Mouse (Mus musculus) left cerebral cortex, postnatal 25 days (tissue): ENCODE data around the gene Slc6a19. TPM values are rescaled to one million over a fixed set of nuclear protein-coding genes. Genes with fewer than 3 reads are reported as not detected.

ENCODE experiments used
- DNase-seq, 2 experiments: peaks; one replicate each; pipeline ENCODE4 v3.0.0; 2022; ENCODE audit warnings: low spot score in 2 of 2, mixed read lengths in 1 of 2
- intact Hi-C: fragments of 180-260 bp; cut with DNase I; formaldehyde crosslinking; loops from one replicate; pipeline ENCODE4 v1.15.1; 2025
- total RNA-seq, 2 experiments: library from RNA; stranded (reverse); gene quantifications; 2 replicates each; pipeline ENCODE4 v1.2.3; 2021

The Slc6a19 gene
- total RNA-seq, 2 experiments from 2014 or later, result 0.18 TPM; not detected in 1

DNA sequence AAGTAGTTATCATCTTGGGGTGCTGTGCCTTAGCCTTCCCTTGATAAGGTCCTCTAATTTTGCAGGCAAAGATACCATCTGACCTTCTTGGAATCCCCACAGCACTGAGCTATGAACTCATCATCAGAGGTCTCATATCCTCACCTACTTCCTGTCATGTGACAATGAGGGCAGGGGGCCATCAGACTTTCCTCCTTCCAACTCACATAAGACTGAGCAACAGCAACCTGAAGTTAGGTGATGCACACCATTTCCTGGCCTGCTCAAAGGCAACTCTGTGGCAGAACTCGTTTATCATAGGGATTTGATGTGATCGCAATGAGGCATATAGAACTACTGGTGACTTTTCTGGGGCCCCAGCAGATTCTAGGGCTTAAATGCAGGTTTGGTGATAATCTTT lies 22.4 kb downstream of the Slc6a19 start:
- intact Hi-C loops, result no loop called here
- DNase-seq, result no peak

DNA sequence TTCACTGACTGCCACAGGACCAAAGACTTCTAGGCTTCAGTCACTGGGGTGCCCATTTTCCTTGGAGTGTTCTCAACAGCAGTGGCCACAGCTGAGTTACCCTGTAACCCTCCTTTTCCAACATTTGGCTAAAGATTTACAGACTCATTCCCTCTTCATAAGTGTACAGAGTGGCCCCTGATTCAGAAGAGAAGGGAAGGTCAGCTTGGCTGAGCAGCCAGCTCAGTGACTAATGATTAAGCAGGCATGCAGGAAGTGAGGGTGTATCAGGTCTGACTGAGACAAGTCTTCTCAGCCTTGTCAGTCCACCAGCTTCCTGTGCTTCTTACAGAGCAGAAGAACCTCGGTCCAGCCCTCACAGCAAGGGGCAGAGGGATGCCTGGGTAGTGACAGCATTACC lies 24.3 kb downstream of the Slc6a19 start:
- intact Hi-C loops, result no loop called here

DNA sequence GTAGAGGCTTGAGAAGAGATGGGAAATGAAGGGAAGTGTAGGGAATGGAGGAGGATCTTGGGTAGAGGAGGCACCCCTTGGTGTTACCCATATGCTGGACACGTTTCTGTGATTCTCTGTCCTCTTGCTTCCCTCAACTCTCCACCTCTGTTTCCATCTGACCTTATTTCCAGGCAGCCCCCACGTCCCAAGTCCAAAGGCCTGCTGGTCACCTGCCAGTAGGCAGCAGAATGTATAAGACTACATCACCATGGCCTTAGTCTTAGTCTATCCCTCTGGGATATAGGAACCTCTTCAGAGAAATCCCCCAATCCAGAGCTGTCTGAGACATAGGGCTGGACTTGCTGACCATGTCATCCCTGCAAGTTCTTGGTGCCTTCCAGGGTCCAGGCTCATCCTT lies 25.4 kb downstream of the Slc6a19 start:
- DNase-seq, result no peak
- intact Hi-C loops, result no loop called here

More for the DNA sequence above, 24.3 kb downstream of the Slc6a19 start:
- no peak for DNase-seq

- no peak for DNase-seq
- intact Hi-C loops, result no loop called here
Observed at GRCm38 (mm10) chr13:73677853-73678252, 26.8 kb downstream of the Slc6a19 start, which contains the start of gene Slc6a18. Gene Slc6a18 (minus strand): TSS chr13:73678023.

- DNase-seq, result no peak
- intact Hi-C loops, result no loop called here
Observed at GRCm38 (mm10) chr13:73675161-73675560, 29.5 kb downstream of the Slc6a19 start.

DNA sequence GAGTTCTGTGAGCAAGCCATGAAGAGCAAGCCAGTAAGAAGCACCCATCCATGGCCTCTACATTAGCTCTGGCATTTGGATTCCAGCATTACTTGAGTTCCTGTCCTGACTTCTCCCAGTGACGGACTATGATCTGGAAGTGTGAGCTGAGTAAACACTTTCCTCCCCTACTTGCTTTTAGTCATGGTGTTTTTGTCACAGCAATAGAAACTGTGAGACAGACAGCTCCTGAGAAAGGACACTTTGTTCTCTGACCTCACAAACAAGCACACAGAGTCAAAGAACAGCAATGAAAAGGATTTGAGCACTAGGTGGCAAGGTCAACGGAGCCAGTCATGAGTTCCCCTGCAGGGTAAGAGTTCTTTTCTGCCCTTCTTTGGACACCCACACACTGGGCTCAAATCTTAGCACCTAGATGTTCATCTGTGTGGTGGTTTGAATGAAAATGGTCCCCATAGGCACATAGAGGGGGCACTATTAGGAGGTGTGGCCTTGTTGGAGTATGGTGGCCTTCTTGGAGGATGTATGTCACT lies 44.4 kb downstream of the Slc6a19 start:
- DNase-seq, result no peak
- intact Hi-C loops, result no loop called here

DNA sequence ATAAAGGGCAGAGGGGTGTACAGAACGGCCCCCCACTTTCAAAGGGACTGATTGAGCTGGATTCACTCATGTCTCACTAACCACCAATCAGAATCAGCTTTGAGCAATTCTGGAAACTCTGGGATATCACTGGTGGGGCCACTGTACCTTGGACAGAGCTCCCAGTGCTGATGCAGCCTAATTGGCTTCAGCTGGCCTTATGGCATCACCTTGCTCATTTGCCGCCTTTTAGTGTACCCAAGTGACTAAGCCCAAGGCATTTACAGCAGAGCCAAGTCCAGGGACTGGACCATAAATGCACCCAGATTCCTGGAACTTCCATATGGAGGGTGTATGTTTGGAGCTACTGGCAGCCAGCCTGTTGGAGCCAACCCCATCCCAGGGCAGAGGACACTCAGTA lies 45.7 kb downstream of the Slc6a19 start:
- DNase-seq, result no peak
- intact Hi-C loops, result no loop called here

DNA sequence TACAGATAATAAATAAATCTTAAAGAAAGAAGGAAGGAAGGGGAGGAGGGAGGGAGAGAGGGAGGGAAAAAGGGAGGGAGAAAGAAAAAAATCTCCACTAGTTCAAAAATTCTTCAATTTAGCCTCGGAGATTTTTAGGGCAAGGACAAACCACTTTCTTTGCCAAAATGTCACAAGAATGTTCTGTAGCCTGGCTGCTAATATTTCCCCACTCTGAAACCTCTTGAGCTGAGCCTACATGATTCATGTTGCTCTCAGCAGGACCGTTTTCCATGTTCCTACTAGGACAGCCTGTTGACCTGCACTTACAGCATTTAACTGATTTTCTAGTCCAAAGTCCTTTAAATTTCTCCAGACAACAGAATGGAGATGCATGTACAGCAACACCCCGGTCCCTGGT lies 49.7 kb downstream of the Slc6a19 start:
- DNase-seq, result no peak
- intact Hi-C loops, result no loop called here

- intact Hi-C loops, result no loop called here
- DNase-seq, result no peak
Observed at GRCm38 (mm10) chr13:73653266-73653665, 51.4 kb downstream of the Slc6a19 start.

- peak; percentile 61 to 75 for DNase-seq
- intact Hi-C loops, result loop anchor here (1.0 to 5.0 kb wide), 4 partner anchors 46 to 261 kb away; no protein-coding TSS in a partner anchor
Observed at GRCm38 (mm10) chr13:73646397-73647087, 58.1 kb downstream of the Slc6a19 start.

GRCm38 (mm10) chr13:73641296-73641695 lies 63.4 kb downstream of the Slc6a19 start:
- DNase-seq, result no peak
- intact Hi-C loops, result no loop called here

DNA sequence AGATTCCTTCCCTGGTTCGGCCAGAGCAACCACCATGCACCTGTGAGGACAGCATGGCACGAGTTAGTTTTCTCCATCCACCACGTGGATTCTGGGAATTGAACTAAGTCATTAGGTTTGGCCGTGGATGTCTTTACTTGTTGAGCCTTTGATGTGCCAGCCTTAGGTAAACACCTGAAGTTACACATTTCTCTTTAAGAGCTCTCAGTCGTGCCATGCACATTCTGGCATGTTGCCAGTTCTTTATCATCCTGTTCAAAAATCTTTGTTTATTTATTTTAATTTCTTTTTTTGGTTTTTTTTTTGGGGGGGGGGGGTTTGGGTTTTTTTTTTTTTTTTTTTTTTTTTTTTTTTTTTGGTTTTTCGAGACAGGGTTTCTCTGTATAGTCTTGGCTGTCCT lies 66.8 kb downstream of the Slc6a19 start:
- intact Hi-C loops, result no loop called here
- no peak for DNase-seq

DNA sequence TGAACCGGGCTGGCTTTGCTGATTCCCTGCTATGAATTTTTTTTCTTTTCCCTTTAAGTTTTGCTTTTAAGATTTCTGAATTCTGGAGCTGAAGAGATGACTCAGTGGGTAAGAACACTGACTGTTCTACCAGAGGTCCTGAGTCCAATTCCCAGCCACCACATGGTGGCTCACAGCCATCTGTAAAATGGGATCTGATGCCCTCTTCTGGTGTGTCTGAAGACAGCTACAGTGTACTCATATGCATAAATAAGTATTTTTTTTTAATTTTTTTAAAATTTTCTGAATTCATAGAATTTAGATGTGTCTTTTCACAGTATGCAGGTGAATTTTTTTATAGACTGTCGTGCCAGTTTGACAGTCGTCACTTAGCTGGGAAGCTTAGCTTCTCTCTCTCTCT lies 72.8 kb downstream of the Slc6a19 start:
- DNase-seq, result no peak
- intact Hi-C loops, result no loop called here

Other genes with a start within 250 kb of the Slc6a19 start
- gene Lpcat1, start 237.7 kb downstream of the Slc6a19 start, total RNA-seq, result 10 to 100 TPM; 43.0 to 43.9 TPM
- gene Slc6a3, start 168.1 kb downstream of the Slc6a19 start, total RNA-seq, result under 1 TPM; 0.16 TPM
- 100 to 1,000 TPM; 125 to 128 TPM for gene Clptm1l, start 100.9 kb downstream of the Slc6a19 start, total RNA-seq
- 1 to 10 TPM; 2.2 to 2.3 TPM for gene Tert, start 78.0 kb downstream of the Slc6a19 start, total RNA-seq
- gene Slc6a18, start 26.8 kb downstream of the Slc6a19 start, total RNA-seq, result not detected
- gene Slc12a7, start 28.2 kb upstream of the Slc6a19 start, total RNA-seq, result 1 to 10 TPM; 3.6 to 6.8 TPM
- gene Nkd2, start 142.8 kb upstream of the Slc6a19 start, total RNA-seq, result 1 to 10 TPM; 2.2 to 2.6 TPM
- 1 to 10 TPM in 1 of 2 experiments, under 1 TPM in 1; 0.82 to 1.1 TPM for gene Trip13, start 232.9 kb upstream of the Slc6a19 start, total RNA-seq
- 10 to 100 TPM; 72.0 to 82.5 TPM for gene Brd9, start 232.9 kb upstream of the Slc6a19 start, total RNA-seq